Mouse (Mus musculus) liver, adult (tissue): Measurements from ENCODE around the gene Khdrbs2.

ENCODE experiments used
- GATA4 ChIP-seq: IDR thresholded peaks from 2 replicates; pipeline ENCODE4 v1.6.1; 2014; ENCODE audit warnings: mild to moderate bottlenecking, low read length; ENCODE audit not compliant: insufficient replicate concordance

Gene Khdrbs2

GRCm38 (mm10) chr1:32172506-32173239 lies at the start of gene Khdrbs2:
Gene Khdrbs2 (plus strand): TSS chr1:32172714.
- TF ChIP-seq GATA4 = no peak

DNA sequence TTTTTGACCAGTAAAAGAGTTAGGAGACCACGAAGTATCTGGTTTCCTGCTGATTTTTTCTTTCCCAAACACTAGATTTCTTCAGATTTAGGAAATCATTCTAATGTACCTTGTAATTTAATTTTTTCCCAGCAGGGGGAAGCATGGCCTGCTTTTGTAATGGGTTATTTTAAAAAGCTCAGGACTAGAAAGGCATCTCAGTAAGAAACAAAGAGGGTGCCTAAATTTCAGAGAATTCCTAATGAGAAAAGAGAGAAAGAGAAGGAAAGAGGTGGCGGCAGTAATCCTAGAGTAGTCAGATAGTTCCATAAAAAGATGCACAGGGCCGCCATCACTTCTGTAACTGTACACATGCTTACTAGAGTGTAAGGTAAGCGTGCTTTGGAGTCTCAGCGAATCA lies 2.1 kb downstream of the Khdrbs2 start:
- no peak for TF ChIP-seq GATA4

GRCm38 (mm10) chr1:32199664-32200260 lies 27.2 kb downstream of the Khdrbs2 start:
- TF ChIP-seq GATA4 = no peak

GRCm38 (mm10) chr1:32248443-32248842 lies 75.9 kb downstream of the Khdrbs2 start:
- TF ChIP-seq GATA4 = no peak

DNA sequence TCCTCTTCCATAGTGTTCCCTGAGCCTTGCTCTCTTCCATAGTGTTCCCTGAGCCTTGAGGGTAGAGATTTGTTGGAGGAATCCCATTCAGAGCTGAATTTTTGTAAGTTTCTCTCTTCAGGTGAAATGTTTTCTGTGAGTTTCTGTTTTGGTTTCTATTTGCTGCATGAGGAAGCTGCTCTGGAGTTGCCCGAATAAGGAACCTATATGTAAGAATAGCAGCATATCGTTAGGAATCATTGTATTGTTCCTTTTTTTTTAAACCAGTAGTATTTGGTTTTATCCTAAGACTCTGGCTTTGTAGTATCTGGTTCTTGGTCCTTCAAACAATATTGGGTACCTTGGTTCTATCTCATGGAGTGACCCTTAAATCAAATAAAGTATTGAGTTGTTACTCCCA lies 77.1 kb downstream of the Khdrbs2 start:
- no peak for TF ChIP-seq GATA4

- no peak for TF ChIP-seq GATA4
Measured at GRCm38 (mm10) chr1:32250337-32250736, 77.8 kb downstream of the Khdrbs2 start.

DNA sequence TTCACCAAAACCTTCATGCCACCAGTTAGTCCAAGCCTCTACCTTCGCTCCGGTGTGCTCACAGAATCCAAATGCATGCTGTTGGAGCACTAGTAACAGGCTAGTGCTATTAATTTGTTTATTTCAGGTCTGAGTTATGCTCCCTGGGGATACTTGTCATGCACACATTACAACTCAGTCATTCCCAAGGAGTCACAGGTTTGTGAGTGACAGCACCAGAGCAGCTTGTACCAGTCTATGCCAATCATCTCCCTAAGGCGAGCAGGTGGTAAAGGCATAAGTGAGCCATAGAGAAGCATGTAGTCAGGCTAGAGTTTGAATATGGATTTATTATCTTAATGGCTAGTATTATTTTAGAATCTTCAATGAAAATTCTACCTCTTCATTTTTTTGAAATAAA lies 86.4 kb downstream of the Khdrbs2 start:
- no peak for TF ChIP-seq GATA4

GRCm38 (mm10) chr1:32270519-32270918 lies 98.0 kb downstream of the Khdrbs2 start:
- TF ChIP-seq GATA4 = no peak

DNA sequence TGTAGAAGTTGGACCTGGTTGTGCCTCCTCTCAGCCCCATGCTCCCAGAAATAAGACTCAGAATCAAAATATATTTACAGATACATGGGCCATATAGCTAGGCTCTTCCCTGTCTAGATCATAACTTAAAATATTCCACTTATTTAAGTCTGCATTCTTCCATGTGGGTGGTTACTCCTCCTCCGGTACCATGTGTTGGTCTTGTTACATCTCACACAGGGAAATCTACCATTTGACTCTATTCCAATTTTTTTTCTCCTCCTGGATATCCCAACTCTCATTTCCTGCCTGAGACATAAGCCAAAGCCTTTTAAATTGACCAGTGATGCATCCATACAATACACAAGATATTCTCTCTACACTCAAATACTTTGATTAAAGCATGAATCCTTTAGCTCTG lies 122.2 kb downstream of the Khdrbs2 start:
- TF ChIP-seq GATA4 = no peak

- no peak for TF ChIP-seq GATA4
Measured at GRCm38 (mm10) chr1:32301391-32301790, 128.9 kb downstream of the Khdrbs2 start.

DNA sequence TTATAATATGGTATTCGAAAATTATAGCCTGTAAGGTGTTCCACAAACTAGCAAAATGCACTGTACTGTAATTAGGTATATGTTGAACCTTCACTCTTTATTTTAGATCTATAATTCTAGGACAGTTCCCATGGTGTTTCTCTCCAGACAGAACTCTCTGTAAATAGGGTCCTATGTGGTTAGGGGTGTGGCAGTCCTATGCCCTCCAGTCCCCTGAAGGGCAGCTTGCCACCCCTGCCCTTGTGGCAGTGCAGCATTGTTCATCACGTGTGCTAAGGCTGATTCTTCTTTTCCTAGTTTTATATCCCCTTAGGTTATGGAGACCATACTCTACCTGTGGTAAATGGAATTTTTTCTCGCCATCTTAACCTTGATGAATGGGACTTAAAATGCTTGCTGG lies 136.6 kb downstream of the Khdrbs2 start:
- TF ChIP-seq GATA4 = no peak

- TF ChIP-seq GATA4 = no peak
Measured at GRCm38 (mm10) chr1:32309637-32310036, 137.1 kb downstream of the Khdrbs2 start.

- TF ChIP-seq GATA4 = no peak
Measured at GRCm38 (mm10) chr1:32339108-32339507, 166.6 kb downstream of the Khdrbs2 start.

- no peak for TF ChIP-seq GATA4
Measured at GRCm38 (mm10) chr1:32347538-32347937, 175.0 kb downstream of the Khdrbs2 start.

DNA sequence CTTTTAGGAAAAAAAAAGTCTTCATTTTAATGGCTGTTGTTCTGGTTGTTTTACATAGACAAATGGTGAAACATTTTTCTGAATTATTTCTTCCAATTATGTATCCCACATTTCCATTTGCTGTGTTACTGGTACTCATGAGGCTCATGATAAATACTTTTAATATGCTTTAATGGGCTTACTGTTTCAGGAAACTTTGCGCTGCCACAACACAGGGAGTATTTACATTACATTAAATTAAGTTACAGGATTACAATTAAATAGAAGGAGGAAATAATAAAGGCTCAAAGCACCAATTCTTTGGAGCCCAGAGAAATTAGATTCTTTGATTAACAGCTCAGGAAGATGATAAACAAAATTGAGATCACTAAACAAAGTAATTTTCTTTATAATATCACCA lies 179.6 kb downstream of the Khdrbs2 start:
- no peak for TF ChIP-seq GATA4

DNA sequence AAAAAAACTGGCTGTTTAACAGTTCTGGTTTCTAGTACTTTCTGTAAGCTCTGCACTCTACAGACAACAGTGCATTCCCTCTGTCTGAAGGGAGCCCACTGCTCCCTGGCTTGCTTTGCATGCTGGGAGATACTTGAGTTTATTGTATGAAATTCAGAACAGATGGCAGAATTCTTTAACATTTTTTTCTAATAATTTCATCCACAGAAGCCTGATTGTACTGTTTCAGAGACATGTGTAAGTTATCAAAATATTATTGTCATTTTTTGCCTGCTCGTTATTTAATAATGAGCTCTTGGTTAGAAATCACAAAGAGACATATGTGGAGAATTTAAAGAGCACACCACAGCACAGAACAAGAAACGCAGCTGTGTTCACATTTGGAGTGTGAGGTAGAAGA lies 191.0 kb downstream of the Khdrbs2 start:
- no peak for TF ChIP-seq GATA4

- TF ChIP-seq GATA4 = no peak
Measured at GRCm38 (mm10) chr1:32397553-32397952, 225.0 kb downstream of the Khdrbs2 start.
